Mouse (Mus musculus): ENCODE data around the gene Zfp710. TPM values are rescaled to one million over a fixed set of nuclear protein-coding genes. Genes with fewer than 3 reads are reported as not detected.

Gene Zfp710
- polyA plus RNA-seq, 1 experiment from 2014 or later: 9.4 TPM

DNA sequence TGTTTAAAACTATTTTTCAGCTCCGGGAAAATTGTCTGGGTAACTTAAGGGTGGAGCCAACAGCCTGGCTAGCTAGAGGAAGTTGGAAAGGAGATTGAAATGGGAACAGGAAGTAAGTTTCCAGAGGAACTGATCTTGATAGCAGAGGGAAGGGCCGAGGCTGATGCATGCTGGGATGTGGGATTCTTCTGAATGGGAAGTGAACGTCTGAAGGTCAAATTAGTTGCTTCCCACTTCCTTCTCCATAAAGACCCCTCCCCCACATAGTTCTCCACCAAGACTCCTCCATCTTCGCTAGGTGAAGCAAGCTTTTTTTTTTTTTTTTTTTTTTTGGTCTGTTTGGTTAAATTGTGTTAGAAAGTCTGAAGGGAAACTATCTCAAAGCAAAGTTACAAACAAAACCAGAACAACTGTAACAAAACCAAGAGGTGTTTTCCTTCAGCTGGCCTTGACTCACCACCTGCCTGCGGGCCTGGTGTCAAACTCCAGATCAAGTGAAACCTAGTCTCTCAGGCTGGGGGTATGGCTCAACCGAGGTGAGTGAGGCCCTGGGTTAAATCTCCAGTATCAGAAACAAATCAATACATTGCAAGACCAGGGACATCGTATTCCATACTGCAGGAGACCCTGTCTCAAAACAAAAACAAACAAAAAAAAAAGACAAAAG is 10.6 kb upstream of the Zfp710 start:
- H3K27me3 ChIP-seq: no peaks in the 10 kb centered on the region
- no peak overlapping the region for H3K9ac ChIP-seq
- ATAC-seq (replicated peaks; ENCODE audit: insufficient number of reproducible peaks, insufficient read depth, low FRiP score, low read depth): 0 out of 2 replicates have a peak, but pooled peaks have one; percentile 39
- WGBS: 54% methylated on average over 7 of the region's 7 CpGs
- peak overlapping the region; percentile 37; the same call in 1 of the 2 replicates for H3K27ac ChIP-seq
- no peaks in the 10 kb centered on the region for H3K9me3 ChIP-seq (replicated peaks)
- no peak overlapping the region for H3K4me2 ChIP-seq
- no peaks in the 10 kb centered on the region for H3K4me1 ChIP-seq (replicated peaks)
- no peaks in the 10 kb centered on the region for H3K36me3 ChIP-seq
- H3K4me3 ChIP-seq: no peak overlapping the region

DNA sequence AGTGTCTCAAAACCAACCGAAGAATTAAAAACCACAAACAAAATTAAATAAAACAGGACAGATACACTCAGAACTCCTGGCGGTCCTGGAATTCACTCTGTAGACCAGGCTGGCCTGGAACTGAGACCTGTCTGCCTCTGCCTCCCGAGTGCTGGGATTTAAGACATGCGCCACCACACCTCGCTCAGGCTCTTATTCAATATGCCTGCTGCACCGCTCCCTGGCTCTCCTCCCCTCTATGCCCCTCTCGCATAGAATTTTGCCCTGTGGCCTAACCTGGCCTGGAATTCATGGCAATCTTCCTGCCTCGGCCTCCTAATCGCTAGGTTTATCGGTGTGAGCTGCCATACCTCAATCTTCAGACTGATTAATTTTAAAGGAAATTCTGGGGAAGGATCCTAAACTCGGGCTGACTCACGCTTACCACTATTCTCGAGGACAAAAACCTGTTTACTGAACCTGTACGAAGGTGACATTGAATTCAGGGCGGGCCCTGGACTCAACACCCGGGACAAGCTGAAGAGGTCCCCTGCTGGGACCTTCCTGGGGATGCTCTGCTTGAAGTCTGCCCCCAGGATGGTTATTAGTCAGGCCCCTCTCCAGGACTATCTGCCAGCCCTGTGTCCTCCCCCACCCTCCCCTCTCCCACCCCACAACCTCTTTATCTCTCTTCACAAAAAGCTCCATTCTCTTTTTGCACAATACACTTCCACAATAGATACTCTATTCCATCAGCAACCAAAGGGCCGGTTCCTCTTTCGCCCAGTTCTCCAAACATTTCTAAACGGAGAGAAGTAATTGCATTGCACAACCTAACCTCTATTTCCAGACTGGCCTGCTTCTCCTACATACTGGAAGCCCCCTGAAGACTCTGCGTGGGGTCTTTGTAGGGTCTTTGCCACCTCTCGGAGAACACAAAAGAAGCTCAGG is 9.5 kb upstream of the Zfp710 start:
- WGBS: 82% methylated on average over 21 of the region's 21 CpGs
- H3K4me1 ChIP-seq (replicated peaks): no peaks in the 10 kb centered on the region
- H3K4me3 ChIP-seq: no peak overlapping the region
- ATAC-seq (replicated peaks; ENCODE audit: insufficient number of reproducible peaks, insufficient read depth, low FRiP score, low read depth): no peak
- no peak overlapping the region for H3K27ac ChIP-seq
- no peak overlapping the region for H3K9ac ChIP-seq
- H3K27me3 ChIP-seq: no peaks in the 10 kb centered on the region
- H3K9me3 ChIP-seq (replicated peaks): no peaks in the 10 kb centered on the region
- no peaks in the 10 kb centered on the region for H3K36me3 ChIP-seq
- no peak overlapping the region for H3K4me2 ChIP-seq

DNA sequence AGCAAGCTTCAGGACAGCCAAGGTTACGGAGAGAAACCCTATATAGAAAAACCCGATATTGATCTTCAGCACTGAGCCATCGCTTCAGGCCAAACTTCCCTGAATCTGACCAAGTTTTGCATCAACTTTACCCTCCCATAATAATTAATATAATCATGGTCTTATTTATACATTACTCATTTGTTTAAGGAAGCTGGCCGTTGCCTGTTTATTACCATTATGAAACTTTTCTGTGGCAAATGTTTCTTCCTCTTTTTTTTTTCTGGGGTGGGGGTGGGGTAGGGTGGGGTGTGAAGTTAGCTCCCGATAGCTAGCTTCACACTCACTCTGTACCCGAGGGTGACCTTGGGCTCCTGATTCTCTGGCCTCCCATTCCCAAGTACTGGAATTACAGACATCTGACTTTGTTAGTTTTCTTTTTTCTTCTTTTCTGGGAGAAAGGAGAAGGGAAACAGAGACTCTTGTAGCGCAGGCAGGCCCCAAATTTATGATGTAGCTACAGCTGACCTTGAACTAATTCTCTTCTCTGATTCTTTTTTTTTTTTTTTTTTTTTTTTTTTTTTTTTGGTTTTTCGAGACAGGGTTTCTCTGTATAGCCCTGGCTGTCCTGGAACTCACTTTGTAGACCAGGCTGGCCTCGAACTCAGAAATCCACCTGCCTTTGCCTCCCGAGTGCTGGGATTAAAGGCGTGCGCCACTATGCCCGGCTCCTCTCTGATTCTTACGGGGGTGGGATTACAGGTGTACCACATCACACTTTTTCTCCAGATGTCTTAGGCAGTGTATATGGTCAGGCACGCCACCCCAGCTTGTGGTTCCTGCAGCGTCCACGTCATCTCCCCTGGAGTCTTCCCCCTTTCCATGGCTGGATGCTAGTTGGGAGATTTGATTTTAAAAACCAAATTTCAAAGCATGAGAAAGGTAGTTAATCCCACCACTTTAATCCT is 5.8 kb upstream of the Zfp710 start:
- no peak overlapping the region for H3K9ac ChIP-seq
- H3K36me3 ChIP-seq: no peaks in the 10 kb centered on the region
- H3K27ac ChIP-seq: no peak overlapping the region
- H3K4me2 ChIP-seq: no peak overlapping the region
- no peak for ATAC-seq (replicated peaks; ENCODE audit: insufficient number of reproducible peaks, insufficient read depth, low FRiP score, low read depth)
- H3K27me3 ChIP-seq: no peaks in the 10 kb centered on the region
- WGBS: 80% methylated on average over 16 of the region's 17 CpGs
- no peaks in the 10 kb centered on the region for H3K9me3 ChIP-seq (replicated peaks)
- no peaks in the 10 kb centered on the region; the same call in 1 of the 2 replicates for H3K4me1 ChIP-seq (replicated peaks)
- no peak overlapping the region for H3K4me3 ChIP-seq

DNA sequence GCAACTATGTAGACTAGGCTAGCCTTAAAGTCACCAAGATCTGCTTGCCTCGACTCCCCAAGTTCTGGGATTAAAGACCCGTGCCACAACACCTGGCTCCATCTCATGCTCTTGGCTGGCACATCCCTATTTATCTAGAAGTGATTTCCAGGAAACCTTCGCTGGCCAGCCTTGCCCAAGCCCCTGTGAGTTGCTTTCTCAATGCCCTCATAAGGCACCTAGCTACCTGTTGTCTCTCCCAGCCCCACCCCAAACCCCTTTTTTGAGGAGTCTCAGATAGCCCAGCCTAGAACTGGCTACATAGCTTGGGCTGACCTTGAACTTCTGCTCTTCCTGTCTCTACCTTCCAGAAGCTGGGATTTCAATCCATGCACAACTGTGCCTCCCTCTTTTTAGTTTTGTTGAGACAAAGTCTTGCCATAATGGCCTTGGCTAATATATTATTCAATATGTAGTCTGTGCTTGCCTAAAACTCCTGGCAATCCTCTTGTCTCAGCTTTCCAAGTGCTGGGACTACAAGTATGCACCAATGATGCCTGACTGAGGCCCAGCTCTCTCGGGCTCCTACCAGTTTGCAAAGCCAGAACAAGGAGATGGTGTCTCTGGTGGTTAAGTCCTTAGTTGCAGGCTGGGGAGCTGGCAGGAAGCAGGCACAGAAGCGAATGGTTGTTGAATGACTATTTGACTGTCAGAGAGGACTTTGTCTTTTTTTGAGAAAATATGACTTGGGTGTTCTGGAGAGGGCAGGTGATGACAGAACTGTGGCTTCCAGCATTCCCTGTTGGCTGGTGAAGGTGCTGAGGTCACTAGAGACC is 786 bp upstream of the Zfp710 start:
- H3K4me3 ChIP-seq: peak overlapping the region; percentile 94
- no peaks in the 10 kb centered on the region for H3K9me3 ChIP-seq (replicated peaks)
- peaks cover 27% of the 10 kb centered on the region for H3K4me1 ChIP-seq (replicated peaks)
- no peaks in the 10 kb centered on the region for H3K27me3 ChIP-seq
- H3K9ac ChIP-seq: 0 out of 2 replicates have a peak overlapping the region, but pooled peaks have one; percentile 94
- H3K4me2 ChIP-seq: peak overlapping the region; percentile 92
- peak overlapping the region; percentile 97 for H3K27ac ChIP-seq
- no peak for ATAC-seq (replicated peaks; ENCODE audit: insufficient number of reproducible peaks, insufficient read depth, low FRiP score, low read depth)
- 66% methylated on average over 5 of the region's 5 CpGs for WGBS
- H3K36me3 ChIP-seq: no peaks in the 10 kb centered on the region

DNA sequence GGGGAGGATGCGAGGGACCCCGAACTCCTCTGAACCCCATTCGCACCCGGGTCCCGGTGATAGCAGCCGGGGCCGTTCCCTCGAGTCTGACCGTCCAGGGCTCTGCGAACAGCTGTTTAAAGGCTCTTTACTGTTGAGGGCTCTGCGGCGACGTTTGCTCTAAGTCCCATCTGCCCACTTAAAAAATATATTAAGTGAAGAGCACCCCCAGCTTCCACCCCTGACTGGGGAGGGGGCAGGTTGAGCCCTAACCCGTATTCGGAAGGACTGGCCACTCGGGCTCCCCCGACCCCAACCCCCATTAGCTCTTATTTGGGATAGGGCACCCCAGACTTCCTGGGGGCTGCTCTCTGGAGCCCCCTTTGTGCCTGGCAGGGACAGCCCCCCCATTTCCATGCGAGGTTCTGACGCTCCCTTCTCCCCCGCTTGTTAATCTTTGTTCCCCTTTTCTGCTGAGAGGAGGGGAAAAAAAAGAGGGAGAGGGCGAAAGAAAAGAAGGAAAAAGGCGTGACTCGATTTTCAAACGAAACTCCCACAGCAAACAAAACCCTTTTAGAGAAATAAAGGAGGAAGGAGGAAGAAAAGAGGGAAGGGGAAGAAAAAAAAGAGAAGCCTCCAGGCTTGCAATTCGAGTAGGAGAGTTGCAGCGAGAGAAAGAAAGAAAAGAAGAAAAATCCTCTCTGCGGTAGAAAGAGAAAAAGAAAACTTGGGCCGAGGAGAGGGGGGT is 940 bp downstream of the Zfp710 start:
- H3K27ac ChIP-seq: peak overlapping the region; percentile 97

DNA sequence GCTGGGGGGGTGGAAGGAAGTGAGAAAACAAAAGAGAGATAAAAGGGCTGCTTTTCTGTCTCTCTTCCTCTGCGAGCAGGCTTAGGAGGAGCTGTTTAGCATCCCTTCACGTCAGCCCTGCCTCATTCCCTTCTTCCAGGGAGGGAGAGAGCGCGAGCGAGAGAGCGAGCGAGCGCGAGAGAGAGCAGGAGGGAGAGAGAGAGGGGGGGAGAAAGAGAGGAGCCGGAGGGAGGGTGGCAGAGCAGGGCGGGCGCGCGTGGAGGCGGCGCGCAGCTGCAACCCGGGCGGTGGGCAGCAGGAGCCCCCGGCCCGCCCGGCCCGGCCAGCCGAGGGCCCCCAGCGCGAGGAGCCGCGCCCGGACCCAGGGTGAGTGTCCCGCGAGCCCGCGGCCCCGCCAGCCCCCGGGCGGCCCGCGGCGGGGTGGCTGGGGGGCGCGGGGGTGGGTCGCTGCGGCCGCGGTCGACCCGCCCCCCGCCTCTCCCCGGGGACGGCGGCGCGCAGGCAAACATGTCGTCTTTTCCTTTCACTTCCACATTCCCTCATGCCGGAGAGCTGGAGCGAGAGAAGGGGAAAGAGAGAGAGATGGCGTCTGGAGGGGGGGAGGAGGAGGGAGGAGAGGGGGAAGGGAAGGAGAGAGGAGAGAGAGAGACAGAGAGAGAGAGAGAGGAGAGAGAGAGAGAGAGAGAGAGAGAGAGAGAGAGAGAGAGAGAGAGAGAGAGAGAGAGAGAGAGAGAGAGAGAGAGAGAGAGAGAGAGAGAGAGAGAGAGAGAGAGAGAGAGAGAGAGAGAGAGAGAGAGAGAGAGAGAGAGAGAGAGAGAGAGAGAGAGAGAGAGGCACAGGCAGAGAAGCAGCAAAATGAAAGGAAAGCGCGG is 1.7 kb downstream of the Zfp710 start:
- Histone ChIP-seq H3K4me3 (peak overlapping the region; percentile 94), H3K27ac (peak overlapping the region; percentile 97), H3K4me2 (peak overlapping the region; percentile 92), H3K4me1 (replicated peaks) (peaks cover 33% of the 10 kb centered on the region), H3K9me3 (replicated peaks) (no peaks in the 10 kb centered on the region), H3K27me3 (no peaks in the 10 kb centered on the region), H3K9ac (peak overlapping the region; percentile 98), H3K36me3 (no peaks in the 10 kb centered on the region)
- WGBS: 1% methylated on average over 48 of the region's 59 CpGs
- peak; percentile 29 for ATAC-seq (replicated peaks; ENCODE audit: insufficient number of reproducible peaks, insufficient read depth, low FRiP score, low read depth)

More for the DNA sequence above, 940 bp downstream of the Zfp710 start:
- ATAC-seq (replicated peaks; ENCODE audit: insufficient number of reproducible peaks, insufficient read depth, low FRiP score, low read depth): peak; percentile 24
- Histone ChIP-seq H3K27me3 (no peaks in the 10 kb centered on the region), H3K4me3 (peak overlapping the region; percentile 94), H3K9me3 (replicated peaks) (no peaks in the 10 kb centered on the region), H3K4me1 (replicated peaks) (peaks cover 33% of the 10 kb centered on the region), H3K9ac (peak overlapping the region; percentile 94), H3K4me2 (peak overlapping the region; percentile 92), H3K36me3 (no peaks in the 10 kb centered on the region)
- under 1% methylated on average over 27 of the region's 28 CpGs for WGBS

DNA sequence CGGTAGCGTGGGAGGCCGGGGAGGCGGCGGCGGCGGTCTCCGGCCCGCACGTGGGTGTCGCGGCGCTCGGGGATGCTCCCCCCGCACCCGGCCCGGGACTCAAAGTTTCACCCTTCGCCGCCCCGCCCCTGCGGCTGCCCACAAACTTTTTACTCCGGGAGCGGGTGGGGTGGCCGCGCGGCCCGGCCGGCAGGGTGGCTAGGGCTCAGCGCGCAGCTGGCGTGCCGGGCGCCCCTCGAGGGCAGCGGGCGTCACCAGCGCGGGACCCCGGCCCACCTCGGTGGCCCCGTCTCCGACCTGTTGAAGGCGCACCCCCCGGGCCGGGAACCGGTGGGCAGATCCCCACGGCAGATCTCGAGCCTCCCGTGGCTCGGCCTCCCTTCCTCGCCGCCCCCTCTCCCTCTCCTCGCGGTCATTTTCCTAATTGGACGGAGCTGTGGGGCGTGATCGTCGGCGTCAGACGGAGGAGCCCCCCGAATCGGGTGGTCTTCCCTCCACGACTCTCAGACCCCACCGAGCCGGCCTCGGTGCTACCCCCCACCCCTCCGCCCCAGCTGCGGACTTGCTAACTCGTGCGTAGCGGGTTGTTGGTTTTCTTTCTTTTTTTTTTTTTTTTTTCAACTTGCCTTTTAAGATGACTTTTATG is 2.5 kb downstream of the Zfp710 start:
- peak overlapping the region; percentile 97 for H3K27ac ChIP-seq
- H3K4me1 ChIP-seq (replicated peaks): peaks cover 37% of the 10 kb centered on the region
- WGBS: under 1% methylated on average over 53 of the region's 71 CpGs
- no peaks in the 10 kb centered on the region for H3K9me3 ChIP-seq (replicated peaks)
- no peaks in the 10 kb centered on the region for H3K27me3 ChIP-seq
- peak overlapping the region; percentile 92 for H3K4me2 ChIP-seq
- peak overlapping the region; percentile 94 for H3K4me3 ChIP-seq
- H3K9ac ChIP-seq: peak overlapping the region; percentile 98
- ATAC-seq (replicated peaks; ENCODE audit: insufficient number of reproducible peaks, insufficient read depth, low FRiP score, low read depth): peak; percentile 43; the same call in 1 of the 2 replicates
- H3K36me3 ChIP-seq: no peaks in the 10 kb centered on the region

DNA sequence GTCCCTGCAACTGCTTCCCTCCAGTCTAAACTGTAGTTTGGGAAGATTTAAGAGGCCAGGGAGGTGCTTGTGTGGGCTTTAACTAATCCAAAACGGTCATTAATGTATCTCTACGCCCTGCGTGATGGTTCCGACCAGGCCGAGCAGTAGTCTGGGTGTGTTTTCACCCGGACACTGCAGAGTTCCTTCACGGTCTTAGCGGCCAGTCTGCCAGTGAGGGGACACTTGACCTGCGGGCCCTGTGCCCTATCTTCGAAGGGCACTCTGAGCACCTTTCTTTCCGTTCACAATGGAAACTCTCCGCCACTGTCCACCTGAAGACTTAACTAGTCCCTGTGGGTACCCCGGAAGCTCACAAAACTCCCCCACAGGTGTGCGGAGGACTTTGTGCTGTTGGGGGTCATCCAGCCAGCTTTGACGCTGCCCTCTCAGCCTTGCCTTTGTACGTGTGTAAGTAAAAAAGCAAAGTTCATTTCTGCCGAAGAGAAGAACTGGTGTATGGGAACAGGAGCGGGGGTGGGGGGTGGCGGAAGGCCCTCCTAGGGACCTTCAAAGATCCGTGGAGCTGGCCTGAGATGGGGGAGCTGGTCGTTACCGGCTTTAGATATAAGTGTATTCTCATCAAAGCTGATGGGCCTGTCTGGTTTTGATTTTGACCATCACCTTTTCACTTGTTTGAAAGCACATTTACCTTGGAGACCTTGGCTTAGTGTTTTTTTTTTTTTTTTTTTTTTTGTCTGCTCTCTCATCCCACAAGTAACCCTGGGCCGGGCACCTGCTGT is 3.2 kb downstream of the Zfp710 start:
- ATAC-seq (replicated peaks; ENCODE audit: insufficient number of reproducible peaks, insufficient read depth, low FRiP score, low read depth): no peak
- H3K9me3 ChIP-seq (replicated peaks): no peaks in the 10 kb centered on the region
- peak overlapping the region; percentile 92 for H3K4me2 ChIP-seq
- peak overlapping the region; percentile 94 for H3K4me3 ChIP-seq
- H3K27ac ChIP-seq: peak overlapping the region; percentile 97
- H3K36me3 ChIP-seq: no peaks in the 10 kb centered on the region
- H3K9ac ChIP-seq: peak overlapping the region; percentile 98
- 8% methylated on average over 23 of the region's 23 CpGs for WGBS
- H3K4me1 ChIP-seq (replicated peaks): peaks cover 44% of the 10 kb centered on the region
- no peaks in the 10 kb centered on the region for H3K27me3 ChIP-seq
